ENCODE assay signal across 26 mouse cellular contexts in the genomic region with DNA sequence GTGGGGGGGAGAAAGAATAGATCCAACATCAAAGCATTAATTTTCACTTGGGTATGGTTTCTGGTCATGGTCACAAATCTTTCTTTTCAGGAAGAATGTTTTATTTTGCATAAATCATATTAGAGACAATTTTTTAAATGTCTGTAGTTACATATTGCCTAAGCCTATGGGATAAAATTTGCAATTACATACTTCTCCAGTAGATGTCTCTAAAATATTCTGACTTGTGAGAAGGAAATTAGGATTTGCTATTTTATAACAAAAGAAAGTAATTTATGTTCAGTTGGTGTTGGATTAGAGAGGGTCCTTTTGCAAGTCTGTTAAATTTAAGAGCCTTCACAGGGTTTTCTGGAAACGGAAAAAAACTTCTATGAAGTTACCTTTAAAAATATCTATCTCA. TPM values are rescaled to one million over a fixed set of nuclear protein-coding genes. Genes with fewer than 3 reads are reported as not detected.
DNase-seq lines count a peak whose midpoint lies in the region; ATAC-seq and TF ChIP-seq lines count a peak whose summit lies in the region.
"Had no signal": no experiment of that assay in that cellular context is flagged by ENCODE, and none has a peak within 500 bp of the region (broad histone marks: within the 10 kb centered on the region; RNA-seq: fewer than 3 reads in every experiment).

No protein-coding gene starts in this region.

- H3K36me3 ChIP-seq in forebrain, embryonic 14.5 days (ENCODE audit: control insufficient read depth, insufficient read depth, low read length), result no peaks in the 10 kb centered on the region
- no peaks in the 10 kb centered on the region for H3K36me3 ChIP-seq in forebrain, embryonic 10.5 days (replicated peaks)
- H3K36me3 ChIP-seq in kidney, postnatal 0 days (ENCODE audit: insufficient read depth, low read length), result no peaks in the 10 kb centered on the region
- H3K36me3 ChIP-seq in kidney, embryonic 14.5 days (ENCODE audit: control insufficient read depth, insufficient read depth, low read length), result no peaks in the 10 kb centered on the region
- H3K36me3 ChIP-seq: heart, embryonic 15.5 days; limb, embryonic 12.5 days; neural tube, embryonic 12.5 days had no signal

- no peak for ATAC-seq in forebrain, embryonic 14.5 days
- ATAC-seq in kidney, postnatal 0 days (replicated peaks; ENCODE audit: low FRiP score, low read depth), result no peak
- no peak for ATAC-seq in kidney, embryonic 14.5 days (ENCODE audit: low FRiP score, low TSS enrichment)
- ATAC-seq: CD4-positive, CD25-positive, alpha-beta regulatory T cell, adult 4 months; liver, postnatal 0 days; Patski had no signal

- no peaks in the 10 kb centered on the region for H3K4me1 ChIP-seq in forebrain, embryonic 14.5 days (ENCODE audit: control insufficient read depth, insufficient read depth, low read length)
- peaks cover 5% of the 10 kb centered on the region; the same call in 1 of the 2 replicates for H3K4me1 ChIP-seq in forebrain, embryonic 10.5 days
- no peaks in the 10 kb centered on the region for H3K4me1 ChIP-seq in kidney, postnatal 0 days (replicated peaks; ENCODE audit: insufficient read depth, low read length)
- no peaks in the 10 kb centered on the region for H3K4me1 ChIP-seq in kidney, embryonic 14.5 days (ENCODE audit: control insufficient read depth, insufficient read depth, low read length)
- H3K4me1 ChIP-seq: heart, embryonic 15.5 days; limb, embryonic 12.5 days; neural tube, embryonic 12.5 days had no signal

- peak; percentile 43 for TF ChIP-seq CTCF in kidney, postnatal 0 days (IDR thresholded peaks at IDR 0.05; ENCODE audit: low read depth)

- H3K9ac ChIP-seq in forebrain, embryonic 14.5 days (ENCODE audit: low read length), result no peak overlapping the region
- H3K9ac ChIP-seq in kidney, postnatal 0 days (ENCODE audit: low read depth, low read length), result no peak overlapping the region
- H3K9ac ChIP-seq in kidney, embryonic 14.5 days (ENCODE audit: low read depth, low read length), result no peak overlapping the region
- H3K9ac ChIP-seq: heart, embryonic 15.5 days; limb, embryonic 12.5 days; liver, postnatal 0 days; neural tube, embryonic 12.5 days had no signal

- H3K27me3 ChIP-seq in forebrain, embryonic 14.5 days (replicated peaks; ENCODE audit: control insufficient read depth, insufficient read depth, low read length), result no peaks in the 10 kb centered on the region
- no peaks in the 10 kb centered on the region for H3K27me3 ChIP-seq in forebrain, embryonic 10.5 days (ENCODE audit: poor library complexity, severe bottlenecking)
- no peaks in the 10 kb centered on the region for H3K27me3 ChIP-seq in kidney, postnatal 0 days (ENCODE audit: insufficient read depth, low read length)
- H3K27me3 ChIP-seq in kidney, embryonic 14.5 days (ENCODE audit: control insufficient read depth, insufficient read depth, low read length), result no peaks in the 10 kb centered on the region
- H3K27me3 ChIP-seq: heart, embryonic 15.5 days; limb, embryonic 12.5 days; neural tube, embryonic 12.5 days had no signal

- H3K27ac ChIP-seq in forebrain, embryonic 14.5 days (ENCODE audit: low read depth, low read length), result no peak overlapping the region
- H3K27ac ChIP-seq in forebrain, embryonic 10.5 days, result no peak overlapping the region
- H3K27ac ChIP-seq in kidney, postnatal 0 days, result no peak overlapping the region
- H3K27ac ChIP-seq in kidney, embryonic 14.5 days (ENCODE audit: low read depth, low read length), result no peak overlapping the region
- H3K27ac ChIP-seq: heart, embryonic 15.5 days; limb, embryonic 12.5 days; neural tube, embryonic 12.5 days had no signal

- H3K4me2 ChIP-seq in forebrain, embryonic 14.5 days (ENCODE audit: low read length), result no peak overlapping the region
- H3K4me2 ChIP-seq in kidney, postnatal 0 days (ENCODE audit: low read length), result no peak overlapping the region
- H3K4me2 ChIP-seq in kidney, embryonic 14.5 days (replicated peaks; ENCODE audit: low read depth, low read length), result no peak overlapping the region
- H3K4me2 ChIP-seq: heart, embryonic 15.5 days; limb, embryonic 12.5 days; liver, embryonic 11.5 days; midbrain, embryonic 11.5 days; neural tube, embryonic 12.5 days had no signal

- no peaks in the 10 kb centered on the region for H3K9me3 ChIP-seq in forebrain, embryonic 14.5 days (replicated peaks; ENCODE audit: control insufficient read depth, low read length)
- no peaks in the 10 kb centered on the region for H3K9me3 ChIP-seq in forebrain, embryonic 10.5 days
- no peaks in the 10 kb centered on the region for H3K9me3 ChIP-seq in kidney, postnatal 0 days (replicated peaks; ENCODE audit: low read length)
- no peaks in the 10 kb centered on the region for H3K9me3 ChIP-seq in kidney, embryonic 14.5 days (ENCODE audit: control insufficient read depth, low read length)
- H3K9me3 ChIP-seq: heart, embryonic 15.5 days; limb, embryonic 12.5 days; neural tube, embryonic 12.5 days had no signal

- H3K4me3 ChIP-seq in forebrain, embryonic 14.5 days (ENCODE audit: low read depth, low read length), result no peak overlapping the region
- no peak overlapping the region for H3K4me3 ChIP-seq in forebrain, embryonic 10.5 days
- no peak overlapping the region for H3K4me3 ChIP-seq in kidney, postnatal 0 days (replicated peaks; ENCODE audit: low read depth, low read length)
- no peak overlapping the region for H3K4me3 ChIP-seq in kidney, embryonic 14.5 days (ENCODE audit: low read length)
- H3K4me3 ChIP-seq: heart, embryonic 15.5 days; limb, embryonic 12.5 days; neural tube, embryonic 12.5 days had no signal

- intact Hi-C loops in heart, postnatal 10 days (cut with DNase I), result no loop called here

- 64% methylated on average over 1 of the region's 1 CpGs for WGBS in forebrain, embryonic 14.5 days
- 74% methylated on average over 1 of the region's 1 CpGs for WGBS in forebrain, embryonic 10.5 days
- 28% methylated on average over 1 of the region's 1 CpGs for WGBS in kidney, postnatal 0 days
- WGBS in kidney, embryonic 14.5 days, result 46% methylated on average over 1 of the region's 1 CpGs

- DNase-seq in forebrain, embryonic 14.5 days (ENCODE audit: low spot score), result peak; percentile 56
- DNase-seq in forebrain, embryonic 10.5 days (ENCODE audit: extremely low spot score, low spot score), result no peak
- DNase-seq in kidney, postnatal 0 days (ENCODE audit: low spot score), result no peak
- DNase-seq in retina, embryonic 14.5 days (ENCODE audit: low spot score), result peak; percentile 21
- DNase-seq in retina, postnatal 1 day, result no peak
- DNase-seq in heart, postnatal 10 days, result no peak
- DNase-seq: adrenal gland, adult 2 months; cerebellum, adult 2 months; cerebellum, postnatal 25 days; gastrocnemius, postnatal 36 days; heart, postnatal 4 days; kidney, adult 18-20 months; kidney, postnatal 10 days; liver, postnatal 0 days; lung, postnatal 10 days; right cerebral cortex, postnatal 4 days; thymus, postnatal 4 days had no signal

RNA-seq across cellular contexts. Expression of a gene that starts 39.0 kb away (rescaled TPM):
- 3.1 and 4.8 TPM in 2 replicates for polyA plus RNA-seq in forebrain, embryonic 14.5 days (2014; fragmentation: Nextera tagmentation; extraction: Ambion mirVana)
- polyA plus RNA-seq in forebrain, embryonic 10.5 days (2016; fragmentation: Nextera tagmentation; extraction: Ambion mirVana), result 5.4 and 5.9 TPM in 2 replicates
- 1.4 TPM in 2 replicates for polyA plus RNA-seq in kidney, postnatal 0 days (2015; fragmentation: Nextera tagmentation; extraction: Ambion mirVana)
- 4.6 and 7.3 TPM in 2 replicates for polyA plus RNA-seq in kidney, embryonic 14.5 days (2014; fragmentation: Nextera tagmentation; extraction: Ambion mirVana)
- total RNA-seq in heart, postnatal 10 days (2021), result 1 to 10 TPM; 2.1 to 3.2 TPM
- total RNA-seq: layer of hippocampus, adult 18-20 months had no signal
- polyA plus RNA-seq: adrenal gland, adult 2 months; CD4-positive, CD25-positive, alpha-beta regulatory T cell, adult 4 months; cerebellum, adult 2 months; Patski had no signal

Comparison
In these comparisons a context has a peak if more than half of its experiments do, and no peak if none do; other contexts are left out.
1. DNase-seq: peak in forebrain, embryonic 14.5 days (single experiment) and retina, embryonic 14.5 days (single experiment); none in forebrain, embryonic 10.5 days (single experiment), kidney, postnatal 0 days (single experiment), retina, postnatal 1 day (single experiment) and heart, postnatal 10 days (0 of 2).